Mouse (Mus musculus) heart, embryonic 11.5 days (tissue): ENCODE measurements around the gene Spocd1. TPM values are rescaled to one million over a fixed set of nuclear protein-coding genes. Genes with fewer than 3 reads are reported as not detected.

Experiments used
- polyA plus RNA-seq: library from polyadenylated mRNA; unstranded; fragments of >200 nt; fragmentation: Nextera tagmentation; extraction: Ambion mirVana; gene quantifications from 2 replicates; pipeline ENCODE4 v1.2.1, GENCODE M21; 2014

Gene Spocd1
- polyA plus RNA-seq, 1 experiment from 2014 or later = 0.34 TPM

Other genes with a start within 250 kb of the Spocd1 start
- 12.3 and 16.1 TPM in 2 replicates for gene Tmem39b, start 232.4 kb upstream of the Spocd1 start, polyA plus RNA-seq
- gene Khdrbs1, start 186.9 kb upstream of the Spocd1 start, polyA plus RNA-seq = 73.0 and 83.1 TPM in 2 replicates
- gene Ptp4a2, start 118.0 kb upstream of the Spocd1 start, polyA plus RNA-seq = 329 and 345 TPM in 2 replicates
- gene Adgrb2, start 55.6 kb downstream of the Spocd1 start, polyA plus RNA-seq = 2.5 TPM in 2 replicates
- gene Col16a1, start 118.6 kb downstream of the Spocd1 start, polyA plus RNA-seq = 15.4 and 15.9 TPM in 2 replicates
- gene Pef1, start 173.3 kb downstream of the Spocd1 start, polyA plus RNA-seq = 58.0 and 65.2 TPM in 2 replicates
- gene Hcrtr1, start 210.1 kb downstream of the Spocd1 start, polyA plus RNA-seq = 0.07 and 0.20 TPM in 2 replicates
- 31.0 and 33.9 TPM in 2 replicates for gene Tinagl1, start 245.9 kb downstream of the Spocd1 start, polyA plus RNA-seq